Mouse (Mus musculus): ENCODE results near the gene Rps24. TPM values are rescaled to one million over a fixed set of nuclear protein-coding genes. Genes with fewer than 3 reads are reported as not detected.

Gene Rps24
- polyA plus RNA-seq, 1 experiment from 2014 or later = 824 TPM

DNA sequence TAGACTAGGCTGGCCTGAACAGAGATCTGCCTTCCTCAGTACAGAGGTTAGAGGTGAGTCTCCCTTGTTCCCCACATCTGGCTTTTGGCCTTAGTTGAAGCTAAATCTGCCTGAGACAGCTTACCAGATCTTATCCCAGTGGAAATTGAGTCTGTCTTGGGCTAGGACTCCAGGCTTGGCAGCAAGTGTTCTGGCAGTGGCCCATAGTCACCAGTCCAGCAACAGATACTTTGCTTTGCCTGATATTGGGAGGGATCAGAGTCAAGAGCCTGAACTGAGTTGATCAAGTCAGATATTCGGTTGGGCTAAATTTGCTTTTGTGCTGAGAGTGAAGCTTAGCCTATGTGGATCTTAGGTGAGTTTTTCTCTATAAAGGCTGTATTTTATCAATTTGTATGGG lies 9.6 kb downstream of the Rps24 start:
- 91% methylated on average over 1 of the region's 1 CpGs for WGBS
- Histone ChIP-seq H3K4me2 (replicated peaks) (no peak overlapping the region), H3K27ac (no peak overlapping the region), H3K4me3 (replicated peaks; ENCODE audit: low read length) (no peak overlapping the region), H3K4me1 (replicated peaks; ENCODE audit: control insufficient read depth, insufficient read depth, low read length) (peaks cover 32% of the 10 kb centered on the region), H3K9me3 (ENCODE audit: control insufficient read depth, low read length) (no peaks in the 10 kb centered on the region), H3K27me3 (ENCODE audit: control insufficient read depth, insufficient read depth, low read length) (no peaks in the 10 kb centered on the region), H3K9ac (no peak overlapping the region), H3K36me3 (replicated peaks; ENCODE audit: control insufficient read depth, insufficient read depth) (peaks cover 83% of the 10 kb centered on the region)
- DNase-seq (ENCODE audit: low spot score) = no peak
- ATAC-seq (ENCODE audit: low FRiP score) = no peak

GRCm38 (mm10) chr14:24497443-24497842 lies 10.5 kb downstream of the Rps24 start:
- no peak for ATAC-seq (ENCODE audit: low FRiP score)
- peaks cover 76% of the 10 kb centered on the region for H3K36me3 ChIP-seq (replicated peaks; ENCODE audit: control insufficient read depth, insufficient read depth)
- H3K27me3 ChIP-seq (ENCODE audit: control insufficient read depth, insufficient read depth, low read length) = no peaks in the 10 kb centered on the region
- H3K9ac ChIP-seq = no peak overlapping the region
- H3K9me3 ChIP-seq (ENCODE audit: control insufficient read depth, low read length) = no peaks in the 10 kb centered on the region
- peaks cover 25% of the 10 kb centered on the region for H3K4me1 ChIP-seq (replicated peaks; ENCODE audit: control insufficient read depth, insufficient read depth, low read length)
- no peak overlapping the region for H3K4me2 ChIP-seq (replicated peaks)
- no peak overlapping the region for H3K4me3 ChIP-seq (replicated peaks; ENCODE audit: low read length)
- WGBS = 88% methylated on average over 1 of the region's 1 CpGs
- DNase-seq (ENCODE audit: low spot score) = no peak
- no peak overlapping the region for H3K27ac ChIP-seq

GRCm38 (mm10) chr14:24498561-24499255 lies 11.8 kb downstream of the Rps24 start:
- Histone ChIP-seq H3K4me1 (replicated peaks; ENCODE audit: control insufficient read depth, insufficient read depth, low read length) (peaks cover 21% of the 10 kb centered on the region), H3K27ac (no peak overlapping the region), H3K9me3 (ENCODE audit: control insufficient read depth, low read length) (no peaks in the 10 kb centered on the region), H3K4me3 (replicated peaks; ENCODE audit: low read length) (no peak overlapping the region), H3K36me3 (replicated peaks; ENCODE audit: control insufficient read depth, insufficient read depth) (peaks cover 64% of the 10 kb centered on the region), H3K4me2 (replicated peaks) (no peak overlapping the region), H3K9ac (no peak overlapping the region), H3K27me3 (ENCODE audit: control insufficient read depth, insufficient read depth, low read length) (no peaks in the 10 kb centered on the region)
- WGBS = 67% methylated on average over 5 of the region's 5 CpGs
- no peak for ATAC-seq (ENCODE audit: low FRiP score)
- no peak for DNase-seq (ENCODE audit: low spot score)

GRCm38 (mm10) chr14:24499478-24499877 lies 12.6 kb downstream of the Rps24 start:
- Histone ChIP-seq H3K9me3 (ENCODE audit: control insufficient read depth, low read length) (no peaks in the 10 kb centered on the region), H3K4me1 (replicated peaks; ENCODE audit: control insufficient read depth, insufficient read depth, low read length) (peaks cover 14% of the 10 kb centered on the region), H3K36me3 (replicated peaks; ENCODE audit: control insufficient read depth, insufficient read depth) (peaks cover 56% of the 10 kb centered on the region), H3K27ac (peak overlapping the region; percentile 63), H3K4me3 (replicated peaks; ENCODE audit: low read length) (no peak overlapping the region), H3K9ac (no peak overlapping the region), H3K4me2 (replicated peaks) (no peak overlapping the region), H3K27me3 (ENCODE audit: control insufficient read depth, insufficient read depth, low read length) (no peaks in the 10 kb centered on the region)
- no peak for ATAC-seq (ENCODE audit: low FRiP score)
- DNase-seq (ENCODE audit: low spot score) = no peak
- WGBS = 38% methylated on average over 9 of the region's 9 CpGs

DNA sequence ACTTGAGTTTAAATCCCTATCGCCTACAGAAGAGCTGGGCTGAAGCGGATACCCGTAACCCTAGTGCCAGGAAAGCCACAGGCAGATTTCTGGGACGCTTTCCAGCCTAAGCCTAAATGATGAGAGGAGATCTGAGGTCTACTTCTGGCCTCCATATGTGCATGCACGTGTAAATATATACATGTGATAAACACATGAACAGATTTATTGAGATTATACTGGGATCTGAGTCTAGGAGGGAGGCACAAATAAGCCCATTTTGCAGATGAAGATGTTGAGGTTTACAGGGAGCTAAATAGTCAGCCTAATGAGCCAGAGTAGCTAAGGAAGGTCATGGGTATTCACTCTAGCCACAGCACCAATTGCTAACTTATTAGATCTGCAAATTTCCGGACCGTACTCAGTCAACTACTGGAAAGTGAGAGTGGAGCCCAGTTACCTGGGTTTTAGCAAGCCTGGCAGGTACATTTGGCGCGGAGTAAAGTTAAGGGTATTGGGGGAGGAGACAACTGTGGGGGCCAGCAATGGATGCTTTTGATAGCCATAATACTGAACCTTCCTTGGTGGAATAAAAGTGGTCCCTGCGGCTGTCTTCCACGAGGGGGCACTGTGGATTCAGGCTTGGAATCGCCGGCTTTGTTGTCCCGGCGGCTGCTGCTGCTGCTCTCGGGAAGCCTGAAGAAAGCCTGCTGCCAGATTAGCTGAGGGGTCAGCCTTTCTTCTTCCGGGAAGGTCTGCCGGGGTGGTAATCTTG lies 13.3 kb downstream of the Rps24 start:
- peak overlapping the region; percentile 96 for H3K27ac ChIP-seq
- H3K4me2 ChIP-seq (replicated peaks) = peak overlapping the region; percentile 17
- DNase-seq (ENCODE audit: low spot score) = peak; percentile 97
- H3K9me3 ChIP-seq (ENCODE audit: control insufficient read depth, low read length) = no peaks in the 10 kb centered on the region
- H3K36me3 ChIP-seq (replicated peaks; ENCODE audit: control insufficient read depth, insufficient read depth) = peaks cover 48% of the 10 kb centered on the region
- no peak overlapping the region for H3K4me3 ChIP-seq (replicated peaks; ENCODE audit: low read length)
- H3K4me1 ChIP-seq (replicated peaks; ENCODE audit: control insufficient read depth, insufficient read depth, low read length) = peaks cover 12% of the 10 kb centered on the region
- peak; percentile 76 for ATAC-seq (ENCODE audit: low FRiP score)
- peak overlapping the region; percentile 45 for H3K9ac ChIP-seq
- WGBS = 19% methylated on average over 18 of the region's 18 CpGs
- no peaks in the 10 kb centered on the region for H3K27me3 ChIP-seq (ENCODE audit: control insufficient read depth, insufficient read depth, low read length)

GRCm38 (mm10) chr14:24500845-24501186 lies 13.9 kb downstream of the Rps24 start:
- H3K4me2 ChIP-seq (replicated peaks) = peak overlapping the region; percentile 17
- DNase-seq (ENCODE audit: low spot score) (no peak), ATAC-seq (ENCODE audit: low FRiP score) (peak; percentile 61; the same call in 1 of the 2 replicates)
- H3K27me3 ChIP-seq (ENCODE audit: control insufficient read depth, insufficient read depth, low read length) = no peaks in the 10 kb centered on the region
- peaks cover 12% of the 10 kb centered on the region for H3K4me1 ChIP-seq (replicated peaks; ENCODE audit: control insufficient read depth, insufficient read depth, low read length)
- H3K9me3 ChIP-seq (ENCODE audit: control insufficient read depth, low read length) = no peaks in the 10 kb centered on the region
- H3K9ac ChIP-seq = peak overlapping the region; percentile 45
- peak overlapping the region; percentile 96 for H3K27ac ChIP-seq
- no peak overlapping the region for H3K4me3 ChIP-seq (replicated peaks; ENCODE audit: low read length)
- H3K36me3 ChIP-seq (replicated peaks; ENCODE audit: control insufficient read depth, insufficient read depth) = peaks cover 43% of the 10 kb centered on the region
- 4% methylated on average over 8 of the region's 8 CpGs for WGBS

GRCm38 (mm10) chr14:24501256-24501655 lies 14.3 kb downstream of the Rps24 start:
- peaks cover 12% of the 10 kb centered on the region for H3K4me1 ChIP-seq (replicated peaks; ENCODE audit: control insufficient read depth, insufficient read depth, low read length)
- no peak for ATAC-seq (ENCODE audit: low FRiP score)
- 25% methylated on average over 4 of the region's 4 CpGs for WGBS
- no peak overlapping the region for H3K4me3 ChIP-seq (replicated peaks; ENCODE audit: low read length)
- peak overlapping the region; percentile 45 for H3K9ac ChIP-seq
- H3K27ac ChIP-seq = peak overlapping the region; percentile 96
- peaks cover 38% of the 10 kb centered on the region for H3K36me3 ChIP-seq (replicated peaks; ENCODE audit: control insufficient read depth, insufficient read depth)
- no peak overlapping the region for H3K4me2 ChIP-seq (replicated peaks)
- no peaks in the 10 kb centered on the region for H3K9me3 ChIP-seq (ENCODE audit: control insufficient read depth, low read length)
- no peaks in the 10 kb centered on the region for H3K27me3 ChIP-seq (ENCODE audit: control insufficient read depth, insufficient read depth, low read length)
- DNase-seq (ENCODE audit: low spot score) = peak; percentile 35

DNA sequence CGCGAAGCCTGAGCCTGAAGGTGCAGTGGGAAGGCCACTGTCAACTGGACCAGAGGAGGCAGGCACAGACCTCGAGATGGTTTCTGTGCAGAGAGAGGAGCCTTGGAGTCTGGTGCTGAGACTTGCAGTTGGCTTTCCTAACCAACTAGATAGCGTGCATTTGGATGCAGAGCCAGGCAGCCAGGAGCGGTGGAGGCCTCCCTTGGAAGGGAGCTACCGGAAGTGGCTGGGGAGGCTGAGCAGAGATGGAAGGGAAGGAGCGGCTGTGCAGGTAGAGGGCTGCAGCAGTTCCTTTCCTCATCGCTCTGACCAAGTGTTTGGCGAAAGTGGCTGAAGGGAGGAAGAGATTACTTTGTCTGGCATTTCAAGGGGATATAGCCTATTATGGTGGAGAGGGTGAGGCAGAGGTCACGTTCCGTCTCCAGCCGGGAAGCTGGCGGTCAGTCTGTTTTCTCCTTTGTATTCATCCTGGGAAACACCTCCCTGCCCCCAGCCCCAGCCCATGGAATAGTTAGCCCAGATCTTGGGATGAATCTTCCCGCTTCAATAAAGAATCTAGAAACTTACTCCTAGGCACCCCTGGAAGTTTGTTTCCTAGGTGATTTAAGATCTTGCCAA lies 20.6 kb downstream of the Rps24 start:
- Histone ChIP-seq H3K9ac (no peak overlapping the region; the same call in 1 of the 2 replicates), H3K4me1 (replicated peaks; ENCODE audit: control insufficient read depth, insufficient read depth, low read length) (peaks cover 17% of the 10 kb centered on the region), H3K36me3 (replicated peaks; ENCODE audit: control insufficient read depth, insufficient read depth) (no peaks in the 10 kb centered on the region), H3K9me3 (ENCODE audit: control insufficient read depth, low read length) (peaks cover 7% of the 10 kb centered on the region; the same call in 1 of the 2 replicates), H3K27me3 (ENCODE audit: control insufficient read depth, insufficient read depth, low read length) (no peaks in the 10 kb centered on the region), H3K4me2 (replicated peaks) (0 out of 2 replicates have a peak overlapping the region, but pooled peaks have one; percentile 32), H3K4me3 (replicated peaks; ENCODE audit: low read length) (no peak overlapping the region), H3K27ac (peak overlapping the region; percentile 28; the same call in 1 of the 2 replicates)
- ATAC-seq (ENCODE audit: low FRiP score) (no peak), DNase-seq (ENCODE audit: low spot score) (no peak)
- WGBS = 23% methylated on average over 14 of the region's 14 CpGs

All from hindbrain, embryonic 14.5 days (tissue).